Mouse (Mus musculus) hindbrain, embryonic 10.5 days (tissue): Measurements from ENCODE around the gene Hist1h2bb. TPM values are rescaled to one million over a fixed set of nuclear protein-coding genes. Genes with fewer than 3 reads are reported as not detected.
"Not testable (repeated sequence)": the region's sequence is repeated elsewhere in the genome, so short reads cannot be mapped to it uniquely, and the experiment has no call there.

Experiments used
- DNase-seq: peaks from one replicate; pipeline ENCODE4 v3.0.0-alpha.2; 2017; ENCODE audit warnings: low spot score
- H3K27ac ChIP-seq: fragments of 300-500 bp; sonication (generic); 2 replicates; pipeline ENCODE4 v1.5.1; 2016; ENCODE audit warnings: mild to moderate bottlenecking, moderate library complexity
- H3K27me3 ChIP-seq: fragments of 300-500 bp; sonication (generic); 2 replicates; pipeline ENCODE4 v1.6.1; 2016; ENCODE audit warnings: mild to moderate bottlenecking; ENCODE audit not compliant: poor library complexity, insufficient read depth, severe bottlenecking
- H3K36me3 ChIP-seq: fragments of 300-500 bp; sonication (generic); 2 replicates; pipeline ENCODE4 v1.6.1; 2016; ENCODE audit warnings: mild to moderate bottlenecking, moderate library complexity
- H3K4me1 ChIP-seq: fragments of 300-500 bp; sonication (generic); replicated peaks from 2 replicates; pipeline ENCODE4 v1.6.1; 2016; ENCODE audit warnings: mild to moderate bottlenecking
- H3K4me3 ChIP-seq: fragments of 300-500 bp; sonication (generic); 2 replicates; pipeline ENCODE4 v1.5.1; 2016; ENCODE audit warnings: mild to moderate bottlenecking, moderate library complexity
- H3K9me3 ChIP-seq: fragments of 300-500 bp; sonication (generic); 2 replicates; pipeline ENCODE4 v1.6.1; 2016; ENCODE audit warnings: mild to moderate bottlenecking, moderate library complexity
- WGBS: fragments of 180-500 bp; shearing (Covaris S2); methylation state at CpG from one replicate; pipeline ENCODE4 v1.1.7; 2016; 5-methylcytosine and 5-hydroxymethylcytosine counted together
- polyA plus RNA-seq: library from polyadenylated mRNA; unstranded; fragments of >200 nt; fragmentation: Nextera tagmentation; extraction: Ambion mirVana; gene quantifications from 2 replicates; pipeline ENCODE4 v1.2.1, GENCODE M21; 2016

Hist1h2bb gene
- polyA plus RNA-seq, 1 experiment from 2014 or later: 1.8 TPM

- peak; percentile 49 for DNase-seq
- Histone ChIP-seq H3K27me3 (peaks cover 26% of the 10 kb centered on the region; the same call in 1 of the 2 replicates), H3K9me3 (no peaks in the 10 kb centered on the region), H3K4me3 (peak overlapping the region; percentile 46), H3K4me1 (peaks cover 26% of the 10 kb centered on the region), H3K36me3 (no peaks in the 10 kb centered on the region), H3K27ac (peak overlapping the region; percentile 78)
- WGBS: 11% methylated on average over 15 of the region's 15 CpGs
Observed at GRCm38 (mm10) chr13:23709714-23710373, 36.7 kb upstream of the Hist1h2bb start.

- 4% methylated on average over 17 of the region's 17 CpGs for WGBS
- no peaks in the 10 kb centered on the region for H3K9me3 ChIP-seq
- H3K4me3 ChIP-seq: peak within 1 kb of the TSS; percentile 46
- DNase-seq: peak; percentile 69
- H3K27me3 ChIP-seq: peaks cover 26% of the 10 kb centered on the region; the same call in 1 of the 2 replicates
- H3K36me3 ChIP-seq: no peaks in the 10 kb centered on the region
- peak within 1 kb of the TSS; percentile 78 for H3K27ac ChIP-seq
- H3K4me1 ChIP-seq: peaks cover 31% of the 10 kb centered on the region
Observed at GRCm38 (mm10) chr13:23710374-23711089, 36.0 kb upstream of the Hist1h2bb start, which contains the start of gene Hfe. TSS of gene Hfe (minus strand) at chr13:23710854.

GRCm38 (mm10) chr13:23716261-23717042 is 30.1 kb upstream of the Hist1h2bb start:
- Histone ChIP-seq H3K27ac (no peak overlapping the region), H3K36me3 (no peaks in the 10 kb centered on the region), H3K4me3 (no peak overlapping the region), H3K9me3 (0 out of 2 replicates have a peak, but pooled peaks cover 4% of the 10 kb centered on the region), H3K4me1 (peaks cover 10% of the 10 kb centered on the region), H3K27me3 (peaks cover under 1% of the 10 kb centered on the region; the same call in 1 of the 2 replicates)
- 90% methylated on average over 5 of the region's 5 CpGs for WGBS
- no peak for DNase-seq

- DNase-seq: no peak
- H3K36me3 ChIP-seq: no peaks in the 10 kb centered on the region
- H3K4me1 ChIP-seq: peaks cover 10% of the 10 kb centered on the region
- H3K9me3 ChIP-seq: 0 out of 2 replicates have a peak, but pooled peaks cover 4% of the 10 kb centered on the region
- H3K27ac ChIP-seq: no peak overlapping the region
- no peak overlapping the region for H3K4me3 ChIP-seq
- H3K27me3 ChIP-seq: no peaks in the 10 kb centered on the region
- 53% methylated on average over 11 of the region's 11 CpGs for WGBS
Observed at GRCm38 (mm10) chr13:23717176-23717575, 29.4 kb upstream of the Hist1h2bb start.

GRCm38 (mm10) chr13:23717593-23718245 is 28.8 kb upstream of the Hist1h2bb start:
- 11% methylated on average over 2 of the region's 2 CpGs for WGBS
- not testable (repeated sequence) for H3K4me3 ChIP-seq, H3K36me3 ChIP-seq, H3K27me3 ChIP-seq, H3K9me3 ChIP-seq, H3K27ac ChIP-seq, DNase-seq
- H3K4me1 ChIP-seq: peaks cover 10% of the 10 kb centered on the region

- 80% methylated on average over 4 of the region's 4 CpGs for WGBS
- Histone ChIP-seq H3K27me3 (no peaks in the 10 kb centered on the region), H3K9me3 (0 out of 2 replicates have a peak, but pooled peaks cover 1% of the 10 kb centered on the region), H3K36me3 (no peaks in the 10 kb centered on the region), H3K4me3 (no peak overlapping the region), H3K4me1 (peaks cover 18% of the 10 kb centered on the region), H3K27ac (no peak overlapping the region)
- DNase-seq: no peak
Observed at GRCm38 (mm10) chr13:23724239-23724638, 22.3 kb upstream of the Hist1h2bb start.

- H3K4me3 ChIP-seq: no peak overlapping the region
- H3K27ac ChIP-seq: no peak overlapping the region
- DNase-seq: no peak
- no peaks in the 10 kb centered on the region for H3K27me3 ChIP-seq
- 17% methylated on average over 1 of the region's 1 CpGs for WGBS
- H3K36me3 ChIP-seq: no peaks in the 10 kb centered on the region
- peaks cover 18% of the 10 kb centered on the region for H3K4me1 ChIP-seq
- H3K9me3 ChIP-seq: no peaks in the 10 kb centered on the region
Observed at GRCm38 (mm10) chr13:23725213-23725612, 21.3 kb upstream of the Hist1h2bb start.

GRCm38 (mm10) chr13:23728472-23729191 is 17.9 kb upstream of the Hist1h2bb start:
- H3K9me3 ChIP-seq: no peaks in the 10 kb centered on the region
- no peaks in the 10 kb centered on the region for H3K36me3 ChIP-seq
- H3K27ac ChIP-seq: no peak overlapping the region; the same call in 1 of the 2 replicates
- no peak overlapping the region for H3K4me3 ChIP-seq
- 81% methylated on average over 18 of the region's 18 CpGs for WGBS
- peaks cover 18% of the 10 kb centered on the region for H3K4me1 ChIP-seq
- no peak for DNase-seq
- H3K27me3 ChIP-seq: no peaks in the 10 kb centered on the region

- no peak for DNase-seq
- no peak overlapping the region for H3K4me3 ChIP-seq
- H3K4me1 ChIP-seq: peaks cover 16% of the 10 kb centered on the region
- H3K27me3 ChIP-seq: no peaks in the 10 kb centered on the region
- H3K36me3 ChIP-seq: no peaks in the 10 kb centered on the region
- H3K27ac ChIP-seq: no peak overlapping the region
- WGBS: 91% methylated on average over 9 of the region's 9 CpGs
- H3K9me3 ChIP-seq: no peaks in the 10 kb centered on the region
Observed at GRCm38 (mm10) chr13:23729192-23729525, 17.4 kb upstream of the Hist1h2bb start.

GRCm38 (mm10) chr13:23729706-23730105 is 16.8 kb upstream of the Hist1h2bb start:
- WGBS: 91% methylated on average over 5 of the region's 5 CpGs
- DNase-seq: no peak
- no peaks in the 10 kb centered on the region for H3K27me3 ChIP-seq

GRCm38 (mm10) chr13:23730479-23730878 is 16.1 kb upstream of the Hist1h2bb start:
- Histone ChIP-seq H3K27ac (no peak overlapping the region), H3K27me3 (no peaks in the 10 kb centered on the region), H3K9me3 (no peaks in the 10 kb centered on the region), H3K4me3 (no peak overlapping the region), H3K4me1 (0 out of 2 replicates have a peak, but pooled peaks cover 6% of the 10 kb centered on the region), H3K36me3 (no peaks in the 10 kb centered on the region)
- no peak for DNase-seq
- 57% methylated on average over 8 of the region's 8 CpGs for WGBS

More at GRCm38 (mm10) chr13:23729706-23730105, 16.8 kb upstream of the Hist1h2bb start:
- Histone ChIP-seq H3K4me1 (peaks cover 11% of the 10 kb centered on the region), H3K4me3 (no peak overlapping the region), H3K36me3 (no peaks in the 10 kb centered on the region), H3K27ac (0 out of 2 replicates have a peak overlapping the region, but pooled peaks have one; percentile 29), H3K9me3 (no peaks in the 10 kb centered on the region)
